Mouse (Mus musculus) limb, embryonic 15.5 days (tissue): Measurements from ENCODE around the gene Homer1. TPM values are rescaled to one million over a fixed set of nuclear protein-coding genes. Genes with fewer than 3 reads are reported as not detected.

ENCODE experiments used
- ATAC-seq: fragments of 200-750 bp; cut with Nextera tagmentation; 2 replicates; pipeline ENCODE4 v1.8.0; 2017; ENCODE audit warnings: low read depth, moderate TSS enrichment; ENCODE audit not compliant: insufficient number of reproducible peaks, low FRiP score, low TSS enrichment
- H3K27ac ChIP-seq: fragments of 300-500 bp; sonication (generic); 2 replicates; pipeline ENCODE4 v1.5.1; 2015; ENCODE audit warnings: moderate library complexity, mild to moderate bottlenecking, inconsistent platforms
- H3K27me3 ChIP-seq: fragments of 300-500 bp; sonication (generic); 2 replicates; pipeline ENCODE4 v1.6.1; 2015; ENCODE audit warnings: inconsistent platforms
- H3K36me3 ChIP-seq: fragments of 300-500 bp; sonication (generic); 2 replicates; pipeline ENCODE4 v1.6.1; 2015; ENCODE audit warnings: inconsistent platforms
- H3K4me1 ChIP-seq: fragments of 300-500 bp; sonication (generic); 2 replicates; pipeline ENCODE4 v1.6.1; 2015; ENCODE audit warnings: inconsistent platforms
- H3K4me2 ChIP-seq: fragments of 300-500 bp; sonication (generic); 2 replicates; pipeline ENCODE4 v1.6.1; 2015; ENCODE audit warnings: mild to moderate bottlenecking, inconsistent platforms
- H3K4me3 ChIP-seq: fragments of 300-500 bp; sonication (generic); 2 replicates; pipeline ENCODE4 v1.5.1; 2015; ENCODE audit warnings: mild to moderate bottlenecking, inconsistent platforms
- H3K9ac ChIP-seq: fragments of 300-500 bp; sonication (generic); 2 replicates; pipeline ENCODE4 v1.6.1; 2015; ENCODE audit warnings: inconsistent platforms
- H3K9me3 ChIP-seq: fragments of 300-500 bp; sonication (generic); 2 replicates; pipeline ENCODE4 v1.6.1; 2016; ENCODE audit warnings: inconsistent platforms
- WGBS: fragments of 180-500 bp; shearing (Covaris S2); methylation state at CpG from one replicate; pipeline ENCODE4 v1.1.7; 2015; 5-methylcytosine and 5-hydroxymethylcytosine counted together
- polyA plus RNA-seq: library from polyadenylated mRNA; unstranded; fragments of >200 nt; fragmentation: Nextera tagmentation; extraction: Ambion mirVana; gene quantifications from 2 replicates; pipeline ENCODE4 v1.2.1, GENCODE M21; 2015

The Homer1 gene
- polyA plus RNA-seq = 4.2 and 4.7 TPM in 2 replicates

- Histone ChIP-seq H3K27ac (no peak within 1 kb of the TSS), H3K4me1 (no peaks in the 10 kb centered on the region; the same call in 1 of the 2 replicates), H3K36me3 (no peaks in the 10 kb centered on the region), H3K27me3 (no peaks in the 10 kb centered on the region), H3K9me3 (no peaks in the 10 kb centered on the region), H3K4me2 (no peak within 1 kb of the TSS), H3K4me3 (no peak within 1 kb of the TSS), H3K9ac (no peak within 1 kb of the TSS)
- no peak for ATAC-seq
- WGBS = 30% methylated on average over 5 of the region's 5 CpGs
These were observed at the start of gene Homer1 for GRCm38 (mm10) chr13:93299316-93299715. TSS of gene Homer1 (plus strand) at chr13:93299635.

- H3K27me3 ChIP-seq = no peaks in the 10 kb centered on the region
- H3K27ac ChIP-seq = no peak overlapping the region
- WGBS = 75% methylated on average over 6 of the region's 6 CpGs
- ATAC-seq = no peak
- no peak overlapping the region for H3K9ac ChIP-seq
- no peaks in the 10 kb centered on the region for H3K4me1 ChIP-seq
- no peaks in the 10 kb centered on the region for H3K36me3 ChIP-seq
- no peak overlapping the region for H3K4me2 ChIP-seq
- H3K9me3 ChIP-seq = no peaks in the 10 kb centered on the region
- no peak overlapping the region for H3K4me3 ChIP-seq
These were observed 47.7 kb upstream of the Homer1 start for GRCm38 (mm10) chr13:93251732-93252131.

- no peak overlapping the region for H3K27ac ChIP-seq
- no peak overlapping the region for H3K4me2 ChIP-seq
- no peaks in the 10 kb centered on the region for H3K9me3 ChIP-seq
- H3K4me1 ChIP-seq = no peaks in the 10 kb centered on the region
- H3K4me3 ChIP-seq = no peak overlapping the region
- H3K9ac ChIP-seq = no peak overlapping the region
- H3K27me3 ChIP-seq = no peaks in the 10 kb centered on the region
- WGBS = 64% methylated on average over 10 of the region's 10 CpGs
- ATAC-seq = no peak
- no peaks in the 10 kb centered on the region for H3K36me3 ChIP-seq
These were observed 47.3 kb upstream of the Homer1 start for GRCm38 (mm10) chr13:93252175-93252574.

- Histone ChIP-seq H3K27ac (no peak overlapping the region), H3K9ac (no peak overlapping the region), H3K9me3 (no peaks in the 10 kb centered on the region), H3K4me2 (no peak overlapping the region), H3K4me3 (no peak overlapping the region), H3K27me3 (no peaks in the 10 kb centered on the region), H3K36me3 (no peaks in the 10 kb centered on the region), H3K4me1 (no peaks in the 10 kb centered on the region)
- no peak for ATAC-seq
- 72% methylated on average over 5 of the region's 5 CpGs for WGBS
These were observed 46.5 kb upstream of the Homer1 start for GRCm38 (mm10) chr13:93252941-93253340.

GRCm38 (mm10) chr13:93267151-93267550 is 32.3 kb upstream of the Homer1 start:
- H3K27me3 ChIP-seq = no peaks in the 10 kb centered on the region
- no peak for ATAC-seq
- no peak overlapping the region for H3K9ac ChIP-seq
- no peak overlapping the region for H3K27ac ChIP-seq
- H3K4me3 ChIP-seq = no peak overlapping the region
- no peak overlapping the region for H3K4me2 ChIP-seq
- H3K36me3 ChIP-seq = no peaks in the 10 kb centered on the region
- no peaks in the 10 kb centered on the region for H3K4me1 ChIP-seq
- 85% methylated on average over 2 of the region's 2 CpGs for WGBS
- H3K9me3 ChIP-seq = no peaks in the 10 kb centered on the region

GRCm38 (mm10) chr13:93300581-93300980 is 1.1 kb downstream of the Homer1 start:
- no peak overlapping the region for H3K9ac ChIP-seq
- H3K4me2 ChIP-seq = no peak overlapping the region
- no peak for ATAC-seq
- H3K4me1 ChIP-seq = no peaks in the 10 kb centered on the region; the same call in 1 of the 2 replicates
- 78% methylated on average over 5 of the region's 5 CpGs for WGBS
- no peak overlapping the region for H3K4me3 ChIP-seq
- no peaks in the 10 kb centered on the region for H3K36me3 ChIP-seq
- H3K27ac ChIP-seq = no peak overlapping the region
- H3K27me3 ChIP-seq = no peaks in the 10 kb centered on the region
- no peaks in the 10 kb centered on the region for H3K9me3 ChIP-seq

GRCm38 (mm10) chr13:93301060-93301459 is 1.6 kb downstream of the Homer1 start:
- no peak overlapping the region for H3K9ac ChIP-seq
- H3K27ac ChIP-seq = no peak overlapping the region
- no peak for ATAC-seq
- H3K27me3 ChIP-seq = no peaks in the 10 kb centered on the region
- H3K4me1 ChIP-seq = no peaks in the 10 kb centered on the region; the same call in 1 of the 2 replicates
- H3K9me3 ChIP-seq = no peaks in the 10 kb centered on the region
- no peak overlapping the region for H3K4me3 ChIP-seq
- 79% methylated on average over 2 of the region's 2 CpGs for WGBS
- H3K4me2 ChIP-seq = no peak overlapping the region
- no peaks in the 10 kb centered on the region for H3K36me3 ChIP-seq

GRCm38 (mm10) chr13:93302846-93303562 is 3.6 kb downstream of the Homer1 start:
- H3K4me2 ChIP-seq = peak overlapping the region; percentile 77
- peak; percentile 56 for ATAC-seq
- no peaks in the 10 kb centered on the region for H3K27me3 ChIP-seq
- WGBS = 9% methylated on average over 19 of the region's 19 CpGs
- H3K9me3 ChIP-seq = no peaks in the 10 kb centered on the region
- H3K4me3 ChIP-seq = peak overlapping the region; percentile 86
- H3K27ac ChIP-seq = peak overlapping the region; percentile 96
- H3K4me1 ChIP-seq = peaks cover 5% of the 10 kb centered on the region; the same call in 1 of the 2 replicates
- H3K9ac ChIP-seq = peak overlapping the region; percentile 45
- no peaks in the 10 kb centered on the region for H3K36me3 ChIP-seq

GRCm38 (mm10) chr13:93303563-93304250 is 4.3 kb downstream of the Homer1 start:
- ATAC-seq = peak; percentile 97
- H3K9ac ChIP-seq = peak overlapping the region; percentile 79
- H3K9me3 ChIP-seq = no peaks in the 10 kb centered on the region
- WGBS = under 1% methylated on average over 54 of the region's 90 CpGs
- peaks cover 11% of the 10 kb centered on the region; the same call in 1 of the 2 replicates for H3K4me1 ChIP-seq
- H3K27me3 ChIP-seq = no peaks in the 10 kb centered on the region
- H3K36me3 ChIP-seq = no peaks in the 10 kb centered on the region
- peak overlapping the region; percentile 86 for H3K4me3 ChIP-seq
- peak overlapping the region; percentile 77 for H3K4me2 ChIP-seq
- peak overlapping the region; percentile 96 for H3K27ac ChIP-seq

- Histone ChIP-seq H3K4me1 (peaks cover 11% of the 10 kb centered on the region; the same call in 1 of the 2 replicates), H3K9ac (peak overlapping the region; percentile 79), H3K36me3 (no peaks in the 10 kb centered on the region), H3K4me2 (peak overlapping the region; percentile 77), H3K27me3 (no peaks in the 10 kb centered on the region), H3K9me3 (no peaks in the 10 kb centered on the region), H3K27ac (peak overlapping the region; percentile 96), H3K4me3 (peak overlapping the region; percentile 86)
- WGBS = under 1% methylated on average over 50 of the region's 64 CpGs
- peak; percentile 49 for ATAC-seq
These were observed 5.0 kb downstream of the Homer1 start for GRCm38 (mm10) chr13:93304251-93305001.

- 4% methylated on average over 7 of the region's 7 CpGs for WGBS
- peak overlapping the region; percentile 77 for H3K4me2 ChIP-seq
- H3K9ac ChIP-seq = peak overlapping the region; percentile 79; the same call in 1 of the 2 replicates
- peak overlapping the region; percentile 96; the same call in 1 of the 2 replicates for H3K27ac ChIP-seq
- no peaks in the 10 kb centered on the region for H3K36me3 ChIP-seq
- peak overlapping the region; percentile 86 for H3K4me3 ChIP-seq
- H3K27me3 ChIP-seq = no peaks in the 10 kb centered on the region
- no peak for ATAC-seq
- no peaks in the 10 kb centered on the region for H3K9me3 ChIP-seq
- peaks cover 11% of the 10 kb centered on the region; the same call in 1 of the 2 replicates for H3K4me1 ChIP-seq
These were observed 5.7 kb downstream of the Homer1 start for GRCm38 (mm10) chr13:93305149-93305548.
